ENCODE assay signal across 8 mouse cellular contexts in genomic region chr14:78724414-78725306, GRCm38 (mm10). TPM values are rescaled to one million over a fixed set of nuclear protein-coding genes. Genes with fewer than 3 reads are reported as not detected.
A peak's percentile ranks its signal among the peaks of the same experiment; 100 is the strongest.
DNase-seq lines count a peak whose midpoint lies in the region; ATAC-seq and TF ChIP-seq lines count a peak whose summit lies in the region.

No protein-coding gene starts in this region.

- no peak overlapping the region for H3K27ac ChIP-seq in forebrain, embryonic 11.5 days (ENCODE audit: low read depth, low read length)
- H3K27ac ChIP-seq in heart, embryonic 16.5 days (ENCODE audit: low read length), result peak overlapping the region; percentile 78
- H3K27ac ChIP-seq in kidney, postnatal 0 days, result peak overlapping the region; percentile 73
- H3K27ac ChIP-seq in neural tube, embryonic 14.5 days (ENCODE audit: low read depth, low read length), result no peak overlapping the region

- peak; percentile 86 for ATAC-seq in forebrain, embryonic 11.5 days (replicated peaks; ENCODE audit: low FRiP score)
- ATAC-seq in heart, embryonic 16.5 days (replicated peaks; ENCODE audit: extremely low read depth, insufficient read depth, low FRiP score), result peak; percentile 92
- ATAC-seq in kidney, postnatal 0 days (replicated peaks; ENCODE audit: low FRiP score, low read depth), result peak; percentile 88
- ATAC-seq in neural tube, embryonic 14.5 days (ENCODE audit: low read depth), result peak; percentile 91

- H3K36me3 ChIP-seq in forebrain, embryonic 11.5 days (ENCODE audit: control insufficient read depth, insufficient read depth, low read length), result no peaks in the 10 kb centered on the region
- no peaks in the 10 kb centered on the region for H3K36me3 ChIP-seq in heart, embryonic 16.5 days (ENCODE audit: control insufficient read depth, insufficient read depth)
- no peaks in the 10 kb centered on the region for H3K36me3 ChIP-seq in kidney, postnatal 0 days (ENCODE audit: insufficient read depth, low read length)
- no peaks in the 10 kb centered on the region for H3K36me3 ChIP-seq in neural tube, embryonic 14.5 days (ENCODE audit: control insufficient read depth, insufficient read depth, low read length)

- peak overlapping the region; percentile 51 for H3K9ac ChIP-seq in forebrain, embryonic 11.5 days (ENCODE audit: low read length)
- peak overlapping the region; percentile 78 for H3K9ac ChIP-seq in heart, embryonic 16.5 days (ENCODE audit: low read length)
- peak overlapping the region; percentile 66 for H3K9ac ChIP-seq in kidney, postnatal 0 days (ENCODE audit: low read depth, low read length)
- peak overlapping the region; percentile 55 for H3K9ac ChIP-seq in neural tube, embryonic 14.5 days (replicated peaks; ENCODE audit: low read depth, low read length)

- peak overlapping the region; percentile 95 for H3K4me2 ChIP-seq in forebrain, embryonic 11.5 days (ENCODE audit: low read depth, low read length, severe bottlenecking)
- peak overlapping the region; percentile 92 for H3K4me2 ChIP-seq in heart, embryonic 16.5 days (ENCODE audit: low read depth, low read length)
- peak overlapping the region; percentile 88 for H3K4me2 ChIP-seq in kidney, postnatal 0 days (ENCODE audit: low read length)
- H3K4me2 ChIP-seq in neural tube, embryonic 14.5 days (ENCODE audit: low read depth, low read length), result peak overlapping the region; percentile 80

- DNase-seq in ES-CJ7 (ENCODE audit: low read depth, low spot score), result peak; percentile 82
- peak; percentile 54 for DNase-seq in brain, embryonic 14.5 days (ENCODE audit: low read depth)
- peak; percentile 78 for DNase-seq in forebrain, embryonic 11.5 days (ENCODE audit: low spot score)
- DNase-seq in kidney, postnatal 0 days (ENCODE audit: low spot score), result peak; percentile 71
- peak; percentile 61 for DNase-seq in lung, adult 2 months
- peak; percentile 55 for DNase-seq in thymus, postnatal 25 days

- TF ChIP-seq POLR2A in brain, embryonic 14.5 days (IDR thresholded peaks at IDR 0.05; ENCODE audit: borderline replicate concordance, extremely low read depth, insufficient read depth, insufficient read length, poor library complexity, severe bottlenecking), result no peak
- TF ChIP-seq POLR2A in lung, adult 2 months (IDR thresholded peaks at IDR 0.05; ENCODE audit: borderline replicate concordance, extremely low read depth, low read depth, low read length), result peak; percentile 33; the same call in 1 of the 2 replicates

- TF ChIP-seq CTCF in brain, embryonic 14.5 days (IDR thresholded peaks at IDR 0.05; ENCODE audit: borderline replicate concordance, extremely low read depth, insufficient read depth, insufficient read length), result no peak
- peak; percentile 50 for TF ChIP-seq CTCF in kidney, postnatal 0 days (IDR thresholded peaks at IDR 0.05; ENCODE audit: low read depth)
- no peak for TF ChIP-seq CTCF in lung, adult 2 months (IDR thresholded peaks at IDR 0.05; ENCODE audit: insufficient read depth, low read length)

- under 1% methylated on average over 52 of the region's 52 CpGs for WGBS in forebrain, embryonic 11.5 days
- 2% methylated on average over 52 of the region's 52 CpGs for WGBS in heart, embryonic 16.5 days
- WGBS in kidney, postnatal 0 days, result 2% methylated on average over 52 of the region's 52 CpGs
- WGBS in lung, adult 2 months, result 2% methylated on average over 52 of the region's 52 CpGs
- 1% methylated on average over 52 of the region's 52 CpGs for WGBS in neural tube, embryonic 14.5 days

- peak overlapping the region; percentile 54 for H3K4me3 ChIP-seq in forebrain, embryonic 11.5 days (ENCODE audit: low read depth, low read length)
- peak overlapping the region; percentile 75 for H3K4me3 ChIP-seq in heart, embryonic 16.5 days (ENCODE audit: low read length)
- peak overlapping the region; percentile 54 for H3K4me3 ChIP-seq in kidney, postnatal 0 days (replicated peaks; ENCODE audit: low read depth, low read length)
- H3K4me3 ChIP-seq in lung, adult 2 months (replicated peaks; ENCODE audit: extremely low read depth, low read depth, low read length), result peak overlapping the region; percentile 75
- H3K4me3 ChIP-seq in neural tube, embryonic 14.5 days (ENCODE audit: low read depth, low read length), result peak overlapping the region; percentile 59

- no peaks in the 10 kb centered on the region for H3K9me3 ChIP-seq in forebrain, embryonic 11.5 days (ENCODE audit: control insufficient read depth, low read length)
- no peaks in the 10 kb centered on the region for H3K9me3 ChIP-seq in heart, embryonic 16.5 days (replicated peaks; ENCODE audit: control insufficient read depth, low read length)
- H3K9me3 ChIP-seq in kidney, postnatal 0 days (replicated peaks; ENCODE audit: low read length), result no peaks in the 10 kb centered on the region
- H3K9me3 ChIP-seq in neural tube, embryonic 14.5 days (ENCODE audit: control insufficient read depth, low read length), result no peaks in the 10 kb centered on the region

- peaks cover 9% of the 10 kb centered on the region for H3K27me3 ChIP-seq in forebrain, embryonic 11.5 days (ENCODE audit: control insufficient read depth, insufficient read depth, low read length)
- no peaks in the 10 kb centered on the region for H3K27me3 ChIP-seq in heart, embryonic 16.5 days (ENCODE audit: control insufficient read depth, insufficient read depth, low read length)
- H3K27me3 ChIP-seq in kidney, postnatal 0 days (ENCODE audit: insufficient read depth, low read length), result no peaks in the 10 kb centered on the region
- H3K27me3 ChIP-seq in neural tube, embryonic 14.5 days (ENCODE audit: control insufficient read depth, insufficient read depth, low read length), result no peaks in the 10 kb centered on the region

- peaks cover 4% of the 10 kb centered on the region; the same call in 1 of the 2 replicates for H3K4me1 ChIP-seq in forebrain, embryonic 11.5 days (replicated peaks; ENCODE audit: control insufficient read depth, insufficient read depth, low read length)
- peaks cover 3% of the 10 kb centered on the region; the same call in 1 of the 2 replicates for H3K4me1 ChIP-seq in heart, embryonic 16.5 days (ENCODE audit: control insufficient read depth, insufficient read depth, low read length)
- H3K4me1 ChIP-seq in kidney, postnatal 0 days (replicated peaks; ENCODE audit: insufficient read depth, low read length), result no peaks in the 10 kb centered on the region
- peaks cover 3% of the 10 kb centered on the region; the same call in 1 of the 2 replicates for H3K4me1 ChIP-seq in lung, adult 2 months (ENCODE audit: control insufficient read depth, insufficient read depth, low read length)
- H3K4me1 ChIP-seq in neural tube, embryonic 14.5 days (ENCODE audit: control insufficient read depth, insufficient read depth, low read length), result no peaks in the 10 kb centered on the region

RNA-seq across cellular contexts. Expression of gene Dgkh, which starts 7.9 kb away (rescaled TPM):
- polyA plus RNA-seq in brain, embryonic 14.5 days (2012; rRNA removed), result 3.8 and 4.9 TPM in 2 replicates
- 1.3 and 1.8 TPM in 2 replicates for polyA plus RNA-seq in forebrain, embryonic 11.5 days (2014; fragmentation: Nextera tagmentation; extraction: Ambion mirVana)
- polyA plus RNA-seq in heart, embryonic 16.5 days (2015; fragmentation: Nextera tagmentation; extraction: Ambion mirVana), result 1.1 and 1.5 TPM in 2 replicates
- polyA plus RNA-seq in kidney, postnatal 0 days (2015; fragmentation: Nextera tagmentation; extraction: Ambion mirVana), result 2.2 and 2.3 TPM in 2 replicates
- 3.7 and 6.2 TPM in 2 replicates for polyA plus RNA-seq in lung, adult 2 months (2012; rRNA removed)
- polyA plus RNA-seq in neural tube, embryonic 14.5 days (2014; fragmentation: Nextera tagmentation; extraction: Ambion mirVana), result 4.1 and 17.9 TPM in 2 replicates

Comparison
In these comparisons a context has a peak if more than half of its experiments do, and no peak if none do; other contexts are left out.
1. H3K27ac ChIP-seq: peak in heart, embryonic 16.5 days (single experiment) and kidney, postnatal 0 days (single experiment); none in forebrain, embryonic 11.5 days (single experiment) and neural tube, embryonic 14.5 days (single experiment).
2. Peak in every context shown above with its lines, with median percentiles within 50 percentile points of each other: DNase-seq, ATAC-seq, H3K4me2 ChIP-seq, H3K4me3 ChIP-seq and H3K9ac ChIP-seq.